Mouse (Mus musculus): ENCODE measurements around the gene Cit. TPM values are rescaled to one million over a fixed set of nuclear protein-coding genes. Genes with fewer than 3 reads are reported as not detected.

Gene Cit
- polyA plus RNA-seq, 1 experiment = 14.1 TPM

GRCm38 (mm10) chr5:116022658-116023200 is 177.7 kb downstream of the Cit start:
- no peak for DNase-seq
- Histone ChIP-seq H3K36me3 (ENCODE audit: control insufficient read depth, insufficient read depth, low read length) (peaks cover 30% of the 10 kb centered on the region), H3K27me3 (ENCODE audit: control insufficient read depth, insufficient read depth, low read length) (no peaks in the 10 kb centered on the region), H3K4me1 (replicated peaks; ENCODE audit: control insufficient read depth, insufficient read depth, low read length) (peaks cover 15% of the 10 kb centered on the region), H3K27ac (ENCODE audit: control insufficient read depth, insufficient read depth, low read length) (no peak overlapping the region; the same call in 1 of the 2 replicates), H3K4me3 (ENCODE audit: control insufficient read depth, insufficient read depth, low read length) (0 out of 2 replicates have a peak overlapping the region, but pooled peaks have one; percentile 77)
- no peak for TF ChIP-seq CTCF (IDR thresholded peaks at IDR 0.05; ENCODE audit: borderline replicate concordance, control insufficient read depth, extremely low read depth, insufficient read depth, low read length, poor library complexity)
- no peak for TF ChIP-seq POLR2A (IDR thresholded peaks at IDR 0.05; ENCODE audit: control insufficient read depth, extremely low read depth, insufficient read depth, low read length, poor library complexity)
- WGBS = 54% methylated on average over 7 of the region's 7 CpGs

GRCm38 (mm10) chr5:116023251-116023661 is 178.2 kb downstream of the Cit start:
- Histone ChIP-seq H3K36me3 (ENCODE audit: control insufficient read depth, insufficient read depth, low read length) (peaks cover 25% of the 10 kb centered on the region), H3K4me3 (ENCODE audit: control insufficient read depth, insufficient read depth, low read length) (peak overlapping the region; percentile 77), H3K27me3 (ENCODE audit: control insufficient read depth, insufficient read depth, low read length) (no peaks in the 10 kb centered on the region), H3K4me1 (replicated peaks; ENCODE audit: control insufficient read depth, insufficient read depth, low read length) (peaks cover 20% of the 10 kb centered on the region), H3K27ac (ENCODE audit: control insufficient read depth, insufficient read depth, low read length) (no peak overlapping the region; the same call in 1 of the 2 replicates)
- no peak for TF ChIP-seq POLR2A (IDR thresholded peaks at IDR 0.05; ENCODE audit: control insufficient read depth, extremely low read depth, insufficient read depth, low read length, poor library complexity)
- WGBS = 36% methylated on average over 8 of the region's 8 CpGs
- no peak for DNase-seq

- no peak for DNase-seq
- Histone ChIP-seq H3K4me3 (ENCODE audit: control insufficient read depth, insufficient read depth, low read length) (peak overlapping the region; percentile 77), H3K4me1 (replicated peaks; ENCODE audit: control insufficient read depth, insufficient read depth, low read length) (peaks cover 20% of the 10 kb centered on the region), H3K36me3 (ENCODE audit: control insufficient read depth, insufficient read depth, low read length) (peaks cover 19% of the 10 kb centered on the region), H3K27ac (ENCODE audit: control insufficient read depth, insufficient read depth, low read length) (no peak overlapping the region; the same call in 1 of the 2 replicates), H3K27me3 (ENCODE audit: control insufficient read depth, insufficient read depth, low read length) (no peaks in the 10 kb centered on the region)
- under 1% methylated on average over 28 of the region's 28 CpGs for WGBS
- TF ChIP-seq POLR2A (IDR thresholded peaks at IDR 0.05; ENCODE audit: control insufficient read depth, extremely low read depth, insufficient read depth, low read length, poor library complexity) (no peak), CTCF (IDR thresholded peaks at IDR 0.05; ENCODE audit: borderline replicate concordance, control insufficient read depth, extremely low read depth, insufficient read depth, low read length, poor library complexity) (no peak)
Observed at GRCm38 (mm10) chr5:116023821-116024284, 178.8 kb downstream of the Cit start.

GRCm38 (mm10) chr5:116024327-116024739 is 179.3 kb downstream of the Cit start, which contains the start of gene Prkab1:
Prkab1 (minus strand) TSS chr5:116024508.
- Histone ChIP-seq H3K4me3 (ENCODE audit: control insufficient read depth, insufficient read depth, low read length) (peak within 1 kb of the TSS; percentile 77), H3K27me3 (ENCODE audit: control insufficient read depth, insufficient read depth, low read length) (no peaks in the 10 kb centered on the region), H3K27ac (ENCODE audit: control insufficient read depth, insufficient read depth, low read length) (peak within 1 kb of the TSS; percentile 7; the same call in 1 of the 2 replicates), H3K36me3 (ENCODE audit: control insufficient read depth, insufficient read depth, low read length) (peaks cover 15% of the 10 kb centered on the region), H3K4me1 (replicated peaks; ENCODE audit: control insufficient read depth, insufficient read depth, low read length) (peaks cover 23% of the 10 kb centered on the region)
- TF ChIP-seq CTCF (IDR thresholded peaks at IDR 0.05; ENCODE audit: borderline replicate concordance, control insufficient read depth, extremely low read depth, insufficient read depth, low read length, poor library complexity) = peak; percentile 82; the same call in 1 of the 2 replicates
- TF ChIP-seq POLR2A (IDR thresholded peaks at IDR 0.05; ENCODE audit: control insufficient read depth, extremely low read depth, insufficient read depth, low read length, poor library complexity) = peak; percentile 78; the same call in 1 of the 2 replicates
- under 1% methylated on average over 46 of the region's 46 CpGs for WGBS
- peak; percentile 95 for DNase-seq

GRCm38 (mm10) chr5:116026107-116026506 is 181.0 kb downstream of the Cit start:
- peaks cover 34% of the 10 kb centered on the region for H3K4me1 ChIP-seq (replicated peaks; ENCODE audit: control insufficient read depth, insufficient read depth, low read length)
- H3K36me3 ChIP-seq (ENCODE audit: control insufficient read depth, insufficient read depth, low read length) = no peaks in the 10 kb centered on the region
- DNase-seq = no peak
- no peak overlapping the region for H3K4me3 ChIP-seq (ENCODE audit: control insufficient read depth, insufficient read depth, low read length)
- TF ChIP-seq CTCF (IDR thresholded peaks at IDR 0.05; ENCODE audit: borderline replicate concordance, control insufficient read depth, extremely low read depth, insufficient read depth, low read length, poor library complexity) = no peak
- TF ChIP-seq POLR2A (IDR thresholded peaks at IDR 0.05; ENCODE audit: control insufficient read depth, extremely low read depth, insufficient read depth, low read length, poor library complexity) = no peak
- no peaks in the 10 kb centered on the region for H3K27me3 ChIP-seq (ENCODE audit: control insufficient read depth, insufficient read depth, low read length)
- WGBS = 91% methylated on average over 5 of the region's 5 CpGs
- H3K27ac ChIP-seq (ENCODE audit: control insufficient read depth, insufficient read depth, low read length) = no peak overlapping the region

- Histone ChIP-seq H3K27ac (ENCODE audit: control insufficient read depth, insufficient read depth, low read length) (no peak overlapping the region), H3K27me3 (ENCODE audit: control insufficient read depth, insufficient read depth, low read length) (no peaks in the 10 kb centered on the region), H3K4me3 (ENCODE audit: control insufficient read depth, insufficient read depth, low read length) (no peak overlapping the region), H3K36me3 (ENCODE audit: control insufficient read depth, insufficient read depth, low read length) (no peaks in the 10 kb centered on the region), H3K4me1 (replicated peaks; ENCODE audit: control insufficient read depth, insufficient read depth, low read length) (peaks cover 34% of the 10 kb centered on the region)
- DNase-seq = no peak
- TF ChIP-seq POLR2A (IDR thresholded peaks at IDR 0.05; ENCODE audit: control insufficient read depth, extremely low read depth, insufficient read depth, low read length, poor library complexity) (no peak), CTCF (IDR thresholded peaks at IDR 0.05; ENCODE audit: borderline replicate concordance, control insufficient read depth, extremely low read depth, insufficient read depth, low read length, poor library complexity) (no peak)
- 95% methylated on average over 14 of the region's 14 CpGs for WGBS
Observed at GRCm38 (mm10) chr5:116026561-116026960, 181.5 kb downstream of the Cit start.
